Mouse (Mus musculus) adrenal gland, adult 10 weeks (tissue): ENCODE results near the gene Klra9. TPM values are rescaled to one million over a fixed set of nuclear protein-coding genes. Genes with fewer than 3 reads are reported as not detected.

Experiments
- polyA plus RNA-seq: library from polyadenylated mRNA; stranded (reverse); fragments of 350-450 nt; fragmentation: Illumina TruSeq; extraction: RNeasy Lipid Tissue Mini Kit (QIAGEN cat#74804); gene quantifications from one replicate; pipeline ENCODE4 v1.2.3, GENCODE M21; 2014; ENCODE audit warnings: low read depth, low replicate concordance

Gene Klra9
- polyA plus RNA-seq, result 1.1 TPM

DNA sequence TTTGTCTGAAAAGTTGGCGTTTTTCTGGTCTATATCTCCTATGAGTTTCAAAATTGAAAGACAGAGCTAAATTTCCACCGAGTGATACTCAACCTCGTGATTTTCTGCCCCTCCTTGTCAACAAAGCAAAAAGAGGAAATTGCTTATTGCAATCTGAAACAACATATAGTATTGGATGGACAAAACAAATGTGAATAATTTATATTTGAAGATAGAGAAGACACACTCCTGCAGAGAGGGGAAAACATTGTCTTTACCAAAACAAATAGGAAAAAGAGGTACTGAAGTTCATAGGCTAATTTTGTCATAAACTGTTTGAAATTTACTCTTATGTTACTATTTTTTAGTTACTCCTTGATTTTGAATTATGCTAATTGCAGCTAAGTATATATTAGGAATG is at the start of gene Klra9:
Klra9 (minus strand) TSS at position 101 of the 400 bp plus-strand sequence.

DNA sequence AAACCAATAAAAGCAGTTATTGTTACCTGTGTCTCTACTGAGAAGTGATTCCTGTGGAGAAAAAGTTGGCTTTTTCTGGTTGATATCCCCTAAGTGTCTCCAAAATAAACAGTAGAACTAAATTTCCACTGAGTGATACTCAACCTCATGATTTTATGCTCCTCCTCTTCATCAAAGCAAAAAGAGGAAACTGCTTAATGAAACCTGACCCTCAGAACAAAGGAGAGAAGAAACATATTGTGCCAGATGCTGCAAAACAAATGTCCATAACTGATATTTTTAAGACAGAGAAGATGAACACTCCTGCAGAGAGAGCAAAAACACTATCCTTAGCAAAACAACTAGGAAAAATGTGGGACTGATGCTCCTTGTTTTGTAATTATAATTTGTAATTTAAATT is 40.3 kb upstream of the Klra9 start, which contains the start of gene Klra7:
Klra7 (minus strand) TSS at position 101 of the 400 bp plus-strand sequence.

GRCm38 (mm10) chr6:130129798-130130197 is 63.1 kb downstream of the Klra9 start, which contains the start of gene Klra8:
Klra8 (minus strand) TSS chr6:130129898.

Other genes starting within 250 kb of the Klra9 start
- not detected for gene Klra6, start 166.2 kb downstream of the Klra9 start, polyA plus RNA-seq
- gene Klra4, start 125.8 kb downstream of the Klra9 start, polyA plus RNA-seq, result 0.47 TPM
- gene Klra8, start 63.2 kb downstream of the Klra9 start, polyA plus RNA-seq, result not detected
- gene Klra7, start 40.2 kb upstream of the Klra9 start, polyA plus RNA-seq, result 0.99 TPM
- not detected for gene Klra10, start 88.8 kb upstream of the Klra9 start, polyA plus RNA-seq
- 0.64 TPM for gene Klra3, start 144.5 kb upstream of the Klra9 start, polyA plus RNA-seq
- gene Klra1, start 193.8 kb upstream of the Klra9 start, polyA plus RNA-seq, result not detected